Mouse (Mus musculus) subcutaneous adipose tissue, adult 2 months (tissue): ENCODE measurements around the gene Lgals2. TPM values are rescaled to one million over a fixed set of nuclear protein-coding genes. Genes with fewer than 3 reads are reported as not detected.

Source experiments
- polyA plus RNA-seq: library from polyadenylated mRNA; depleted of rRNA; stranded (reverse); fragments of >200 nt; gene quantifications from 2 replicates; pipeline ENCODE4 v1.2.3, GENCODE M21; 2012; ENCODE audit warnings: low replicate concordance; rRNA removed

The Lgals2 gene
- polyA plus RNA-seq, result 0.75 and 1.7 TPM in 2 replicates

GRCm38 (mm10) chr15:78855303-78855965 lies at the start of gene Lgals2:
Gene Lgals2, minus strand, starts transcription at chr15:78855529.

DNA sequence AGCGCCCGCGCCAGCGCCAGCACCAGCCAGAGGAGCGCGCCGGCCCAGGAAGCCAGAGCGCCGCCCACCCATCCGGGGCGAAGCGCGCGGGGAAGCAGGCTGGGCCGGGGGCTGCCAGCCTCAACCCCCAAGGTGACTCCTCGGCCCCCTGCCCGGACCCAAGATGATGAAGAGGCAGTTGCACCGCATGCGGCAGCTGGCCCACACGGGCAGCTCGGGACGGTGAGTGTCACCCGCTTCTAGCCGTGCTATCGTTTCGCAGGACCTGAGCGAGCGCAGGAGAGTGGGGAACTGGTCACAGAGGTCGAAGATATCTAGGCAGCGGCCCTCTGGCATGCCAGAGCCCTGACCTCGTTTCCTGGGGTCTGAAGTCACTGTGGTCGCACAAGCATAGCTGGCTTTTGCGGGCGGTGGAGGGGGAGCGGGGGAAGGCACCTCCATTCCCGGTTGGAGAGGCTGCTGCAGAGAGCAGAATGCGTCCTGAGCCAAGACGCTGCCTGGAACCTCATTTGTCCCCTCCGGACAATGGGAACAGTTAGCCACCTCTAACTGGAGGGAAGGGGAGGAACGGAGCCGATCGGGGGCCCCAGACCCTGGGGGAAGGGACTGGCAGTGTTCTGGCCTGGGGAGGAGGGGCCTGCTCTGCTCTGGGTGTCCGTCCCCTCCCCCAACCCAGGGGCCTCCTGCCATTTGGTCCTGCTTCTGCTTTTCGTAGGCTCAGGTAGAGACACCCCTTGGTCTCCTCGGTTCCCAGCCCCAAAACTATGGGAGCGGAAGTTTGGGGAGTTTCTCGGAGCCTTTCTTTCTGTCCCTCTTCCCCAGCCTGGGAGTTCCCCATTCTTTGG lies 44.6 kb upstream of the Lgals2 start, which contains the start of gene Sh3bp1:
Gene Sh3bp1, plus strand, starts transcription at position 29 of the 845 bp plus-strand sequence.

GRCm38 (mm10) chr15:78899409-78899739 lies 44.0 kb upstream of the Lgals2 start, which contains the start of gene Gm49510:
Gene Gm49510, plus strand, starts transcription at chr15:78899667.

DNA sequence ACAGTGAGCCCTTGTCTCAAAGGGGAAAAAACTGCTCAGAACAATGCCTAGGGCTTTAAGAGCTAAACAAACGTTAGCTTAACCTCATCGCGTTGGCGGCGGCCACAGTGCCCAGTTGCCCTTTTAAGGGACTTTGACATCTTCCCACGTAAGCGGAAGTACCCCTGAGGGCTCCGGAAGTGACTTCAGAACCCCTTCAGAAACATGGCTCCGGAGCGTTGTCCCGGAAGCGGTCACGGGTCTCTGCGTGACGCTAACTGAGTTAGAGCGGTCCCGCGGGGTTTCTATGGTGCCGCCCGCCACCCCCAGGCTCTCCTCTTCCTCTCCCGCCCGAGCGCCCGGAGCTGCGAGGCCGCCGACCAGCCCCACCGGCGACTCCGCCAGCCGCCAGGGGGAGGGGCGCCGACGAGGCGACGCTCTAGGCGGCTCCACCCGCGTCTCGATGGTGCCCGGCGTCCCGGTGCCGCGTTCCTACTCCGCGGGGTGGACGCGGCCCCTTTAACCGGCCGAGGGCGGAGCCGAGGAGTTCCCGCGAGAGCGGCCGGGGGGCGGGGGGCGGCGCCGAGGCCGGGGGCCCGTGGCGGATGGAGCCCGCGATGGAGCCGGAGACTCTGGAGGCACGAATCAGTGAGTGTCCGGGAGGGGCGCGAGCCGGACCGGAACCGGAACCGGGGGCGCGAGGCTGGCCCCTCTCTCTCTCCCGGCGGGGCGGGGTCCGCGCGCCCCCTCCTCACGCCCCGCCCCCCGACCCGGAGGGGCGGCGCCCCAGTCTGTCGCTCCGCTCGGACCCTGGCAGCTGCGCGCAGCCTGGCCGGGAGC lies 21.9 kb upstream of the Lgals2 start, which contains the start of gene Gga1:
Gene Gga1, plus strand, starts transcription at position 200 of the 819 bp plus-strand sequence.

DNA sequence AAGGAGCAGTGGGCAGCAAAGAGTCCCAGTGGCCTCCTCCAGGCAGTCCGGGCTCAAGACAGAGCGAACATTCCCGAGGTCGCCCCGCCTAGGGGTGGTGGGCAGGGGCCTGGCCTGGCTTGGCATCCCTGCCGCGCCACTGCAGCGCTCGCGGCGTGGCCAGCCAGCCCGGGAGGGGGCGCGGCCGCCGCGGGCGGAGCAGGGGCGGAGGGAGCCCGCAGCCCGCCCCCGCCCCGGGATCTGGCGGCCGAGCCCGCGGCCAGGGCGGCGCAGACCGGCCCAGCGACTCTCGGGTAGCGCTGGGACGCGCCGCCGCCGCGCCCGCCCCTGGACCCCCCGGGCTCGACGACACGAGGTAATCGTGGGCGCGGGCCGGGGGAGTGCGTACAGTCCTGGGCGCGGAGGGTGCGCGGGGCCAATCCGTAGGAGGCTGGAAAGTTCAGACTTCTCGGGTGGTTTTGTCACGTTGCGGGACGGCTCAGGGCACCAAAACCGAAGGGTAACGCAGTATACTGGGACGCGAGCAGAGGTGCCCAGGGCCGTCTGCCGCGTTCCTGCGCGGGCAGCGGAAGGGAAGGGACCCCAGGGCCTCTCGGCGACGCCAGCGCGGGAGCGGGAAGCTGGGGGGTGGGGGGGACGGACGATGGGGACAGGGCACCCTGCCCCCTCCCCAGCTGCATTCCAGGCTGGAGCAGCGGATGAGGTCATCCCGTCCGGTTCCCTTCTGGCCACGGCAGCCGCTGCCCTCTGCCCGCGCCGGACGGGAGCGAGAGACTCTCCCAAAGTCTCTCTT lies 12.8 kb downstream of the Lgals2 start, which contains the start of gene Cdc42ep1:
Gene Cdc42ep1, plus strand, starts transcription at position 254 of the 793 bp plus-strand sequence.

GRCm38 (mm10) chr15:78802776-78803391 lies 52.4 kb downstream of the Lgals2 start, which contains the start of gene Card10:
Gene Card10, minus strand, starts transcription at chr15:78803042.

Other genes with a start within 250 kb of the Lgals2 start
- 0.05 TPM in 1 of 2 replicates, not detected in the other for gene Elfn2, start 136.8 kb downstream of the Lgals2 start, polyA plus RNA-seq
- 87.2 and 261 TPM in 2 replicates for gene Mfng, start 82.1 kb downstream of the Lgals2 start, polyA plus RNA-seq
- gene Card10, start 52.5 kb downstream of the Lgals2 start, polyA plus RNA-seq, result 28.9 and 72.2 TPM in 2 replicates
- gene Cdc42ep1, start 12.9 kb downstream of the Lgals2 start, polyA plus RNA-seq, result 113 and 345 TPM in 2 replicates
- gene Gga1, start 21.7 kb upstream of the Lgals2 start, polyA plus RNA-seq, result 77.4 and 85.5 TPM in 2 replicates
- 0.04 and 0.08 TPM in 2 replicates for gene Gm49510, start 44.1 kb upstream of the Lgals2 start, polyA plus RNA-seq
- gene Sh3bp1, start 44.2 kb upstream of the Lgals2 start, polyA plus RNA-seq, result 27.4 and 95.4 TPM in 2 replicates
- gene Pdxp, start 58.4 kb upstream of the Lgals2 start, polyA plus RNA-seq, result 7.4 and 12.8 TPM in 2 replicates
- gene Lgals1, start 71.2 kb upstream of the Lgals2 start, polyA plus RNA-seq, result 3,321 and 5,577 TPM in 2 replicates
- 28.0 and 29.6 TPM in 2 replicates for gene Nol12, start 79.4 kb upstream of the Lgals2 start, polyA plus RNA-seq
- 71.7 and 108 TPM in 2 replicates for gene Triobp, start 92.2 kb upstream of the Lgals2 start, polyA plus RNA-seq
- 61.7 and 125 TPM in 2 replicates for gene H1f0, start 172.9 kb upstream of the Lgals2 start, polyA plus RNA-seq
- gene Galr3, start 186.4 kb upstream of the Lgals2 start, polyA plus RNA-seq, result 0.54 TPM in 1 of 2 replicates, not detected in the other
- gene Ankrd54, start 207.4 kb upstream of the Lgals2 start, polyA plus RNA-seq, result 32.5 and 48.9 TPM in 2 replicates
- 229 TPM in 2 replicates for gene Eif3l, start 219.7 kb upstream of the Lgals2 start, polyA plus RNA-seq